Mouse (Mus musculus) limb, embryonic 12.5 days (tissue): ENCODE results near the gene Pam. TPM values are rescaled to one million over a fixed set of nuclear protein-coding genes. Genes with fewer than 3 reads are reported as not detected.
"Not testable (repeated sequence)": the region's sequence is repeated elsewhere in the genome, so short reads cannot be mapped to it uniquely, and the experiment has no call there.

Experiments
- ATAC-seq: fragments of 200-750 bp; cut with Nextera tagmentation; 2 replicates; pipeline ENCODE4 v1.8.0; 2017; ENCODE audit warnings: low read depth, moderate TSS enrichment; ENCODE audit not compliant: insufficient number of reproducible peaks, insufficient read depth, low FRiP score, low TSS enrichment
- H3K27ac ChIP-seq: fragments of 300-500 bp; sonication (generic); 2 replicates; pipeline ENCODE4 v1.5.1; 2016; ENCODE audit warnings: mild to moderate bottlenecking, moderate library complexity
- H3K27me3 ChIP-seq: fragments of 300-500 bp; sonication (generic); 2 replicates; pipeline ENCODE4 v1.6.1; 2016; ENCODE audit warnings: mild to moderate bottlenecking, moderate library complexity
- H3K36me3 ChIP-seq: fragments of 300-500 bp; sonication (generic); 2 replicates; pipeline ENCODE4 v1.6.1; 2016; ENCODE audit warnings: mild to moderate bottlenecking, moderate library complexity
- H3K4me1 ChIP-seq: fragments of 300-500 bp; sonication (generic); replicated peaks from 2 replicates; pipeline ENCODE4 v1.6.1; 2016
- H3K4me2 ChIP-seq: fragments of 300-500 bp; sonication (generic); 2 replicates; pipeline ENCODE4 v1.6.1; 2016; ENCODE audit warnings: mild to moderate bottlenecking, moderate library complexity
- H3K4me3 ChIP-seq: fragments of 300-500 bp; sonication (generic); replicated peaks from 2 replicates; pipeline ENCODE4 v1.5.1; 2016; ENCODE audit warnings: mild to moderate bottlenecking
- H3K9ac ChIP-seq: fragments of 300-500 bp; sonication (generic); replicated peaks from 2 replicates; pipeline ENCODE4 v1.6.1; 2016; ENCODE audit warnings: mild to moderate bottlenecking, moderate library complexity
- H3K9me3 ChIP-seq: fragments of 300-500 bp; sonication (generic); 2 replicates; pipeline ENCODE4 v1.6.1; 2016; ENCODE audit warnings: mild to moderate bottlenecking, moderate library complexity
- WGBS: fragments of 180-500 bp; shearing (Covaris S2); methylation state at CpG from one replicate; pipeline ENCODE4 v1.1.7; 2016; 5-methylcytosine and 5-hydroxymethylcytosine counted together
- polyA plus RNA-seq: library from polyadenylated mRNA; unstranded; fragments of >200 nt; fragmentation: Nextera tagmentation; extraction: Ambion mirVana; gene quantifications from 2 replicates; pipeline ENCODE4 v1.2.1, GENCODE M21; 2016

Pam gene
- polyA plus RNA-seq, 1 experiment from 2014 or later, result 33.0 TPM

- Histone ChIP-seq H3K27me3 (peaks cover 3% of the 10 kb centered on the region; the same call in 1 of the 2 replicates), H3K4me1 (0 out of 2 replicates have a peak, but pooled peaks cover 3% of the 10 kb centered on the region), H3K4me3 (no peak overlapping the region), H3K9ac (no peak overlapping the region), H3K4me2 (no peak overlapping the region), H3K9me3 (no peaks in the 10 kb centered on the region), H3K27ac (no peak overlapping the region), H3K36me3 (peaks cover 2% of the 10 kb centered on the region; the same call in 1 of the 2 replicates)
- 96% methylated on average over 2 of the region's 2 CpGs for WGBS
- no peak for ATAC-seq
Measured at GRCm38 (mm10) chr1:97773973-97774372, 321.5 kb downstream of the Pam start.

- Histone ChIP-seq H3K36me3 (peaks cover 2% of the 10 kb centered on the region; the same call in 1 of the 2 replicates), H3K27ac (no peak overlapping the region), H3K4me1 (peaks cover 7% of the 10 kb centered on the region; the same call in 1 of the 2 replicates), H3K4me2 (no peak overlapping the region), H3K4me3 (no peak overlapping the region), H3K27me3 (peaks cover 3% of the 10 kb centered on the region; the same call in 1 of the 2 replicates), H3K9me3 (no peaks in the 10 kb centered on the region), H3K9ac (no peak overlapping the region)
- 87% methylated on average over 6 of the region's 6 CpGs for WGBS
- ATAC-seq, result no peak
Measured at GRCm38 (mm10) chr1:97773362-97773761, 322.1 kb downstream of the Pam start.

- H3K9me3 ChIP-seq, result no peaks in the 10 kb centered on the region
- no peak overlapping the region for H3K9ac ChIP-seq
- peaks cover 16% of the 10 kb centered on the region for H3K4me1 ChIP-seq
- no peaks in the 10 kb centered on the region for H3K36me3 ChIP-seq
- no peak overlapping the region for H3K4me2 ChIP-seq
- no peak overlapping the region for H3K27ac ChIP-seq
- peaks cover 3% of the 10 kb centered on the region; the same call in 1 of the 2 replicates for H3K27me3 ChIP-seq
- 97% methylated on average over 5 of the region's 5 CpGs for WGBS
- no peak overlapping the region for H3K4me3 ChIP-seq
- ATAC-seq, result no peak
Measured at GRCm38 (mm10) chr1:97771727-97772126, 323.7 kb downstream of the Pam start.

GRCm38 (mm10) chr1:97771118-97771517, 324.3 kb downstream of the Pam start:
- 63% methylated on average over 7 of the region's 7 CpGs for WGBS
- Histone ChIP-seq H3K9ac (no peak overlapping the region), H3K27me3 (peaks cover 3% of the 10 kb centered on the region; the same call in 1 of the 2 replicates), H3K4me2 (peak overlapping the region; percentile 57), H3K27ac (no peak overlapping the region), H3K36me3 (no peaks in the 10 kb centered on the region), H3K9me3 (no peaks in the 10 kb centered on the region), H3K4me1 (peaks cover 16% of the 10 kb centered on the region), H3K4me3 (no peak overlapping the region)
- no peak for ATAC-seq

- peak within 1 kb of the TSS; percentile 85 for H3K27ac ChIP-seq
- under 1% methylated on average over 65 of the region's 66 CpGs for WGBS
- H3K27me3 ChIP-seq, result peaks cover 3% of the 10 kb centered on the region; the same call in 1 of the 2 replicates
- peak; percentile 99 for ATAC-seq
- peaks cover 16% of the 10 kb centered on the region for H3K4me1 ChIP-seq
- H3K4me2 ChIP-seq, result peak within 1 kb of the TSS; percentile 59
- H3K4me3 ChIP-seq, result peak within 1 kb of the TSS; percentile 82
- H3K9ac ChIP-seq, result peak within 1 kb of the TSS; percentile 82
- no peaks in the 10 kb centered on the region for H3K9me3 ChIP-seq
- no peaks in the 10 kb centered on the region for H3K36me3 ChIP-seq
Measured at GRCm38 (mm10) chr1:97769904-97770753, 325.3 kb downstream of the Pam start, which contains the start of the genes Gin1 and Ppip5k2. Gene Gin1 (plus strand): TSS chr1:97770172. Gene Ppip5k2 (minus strand): TSS chr1:97770411.

- peak; percentile 67; the same call in 1 of the 2 replicates for ATAC-seq
Measured at GRCm38 (mm10) chr1:97769294-97769903, 326.0 kb downstream of the Pam start.

GRCm38 (mm10) chr1:97768906-97769293, 326.5 kb downstream of the Pam start:
- Histone ChIP-seq H3K4me3 (peak overlapping the region; percentile 82), H3K9ac (peak overlapping the region; percentile 82), H3K4me2 (peak overlapping the region; percentile 59), H3K4me1 (peaks cover 16% of the 10 kb centered on the region), H3K27ac (no peak overlapping the region), H3K36me3 (0 out of 2 replicates have a peak, but pooled peaks cover 2% of the 10 kb centered on the region), H3K9me3 (no peaks in the 10 kb centered on the region), H3K27me3 (peaks cover 3% of the 10 kb centered on the region; the same call in 1 of the 2 replicates)
- ATAC-seq, result no peak
- WGBS, result 15% methylated on average over 7 of the region's 7 CpGs

More at GRCm38 (mm10) chr1:97769294-97769903, 326.0 kb downstream of the Pam start:
- Histone ChIP-seq H3K4me1 (peaks cover 16% of the 10 kb centered on the region), H3K27ac (peak overlapping the region; percentile 50; the same call in 1 of the 2 replicates), H3K27me3 (peaks cover 3% of the 10 kb centered on the region; the same call in 1 of the 2 replicates), H3K9ac (peak overlapping the region; percentile 82), H3K4me2 (peak overlapping the region; percentile 59), H3K4me3 (peak overlapping the region; percentile 82), H3K36me3 (no peaks in the 10 kb centered on the region), H3K9me3 (no peaks in the 10 kb centered on the region)
- WGBS, result under 1% methylated on average over 40 of the region's 40 CpGs

GRCm38 (mm10) chr1:97768089-97768488, 327.4 kb downstream of the Pam start:
- Histone ChIP-seq H3K4me3 (no peak overlapping the region), H3K4me2 (peak overlapping the region; percentile 59), H3K9me3 (no peaks in the 10 kb centered on the region), H3K9ac (no peak overlapping the region), H3K4me1 (peaks cover 16% of the 10 kb centered on the region), H3K36me3 (0 out of 2 replicates have a peak, but pooled peaks cover 4% of the 10 kb centered on the region), H3K27me3 (peaks cover 3% of the 10 kb centered on the region; the same call in 1 of the 2 replicates), H3K27ac (no peak overlapping the region)
- ATAC-seq, result no peak
- 86% methylated on average over 2 of the region's 2 CpGs for WGBS

- WGBS, result 82% methylated on average over 4 of the region's 4 CpGs
- H3K4me2 ChIP-seq, H3K9me3 ChIP-seq, H3K27ac ChIP-seq, H3K4me3 ChIP-seq, H3K9ac ChIP-seq, ATAC-seq, H3K27me3 ChIP-seq: not testable (repeated sequence)
- Histone ChIP-seq H3K36me3 (peaks cover 11% of the 10 kb centered on the region; the same call in 1 of the 2 replicates), H3K4me1 (peaks cover 14% of the 10 kb centered on the region)
Measured at GRCm38 (mm10) chr1:97765712-97766111, 329.7 kb downstream of the Pam start.

GRCm38 (mm10) chr1:97761477-97761876, 334.0 kb downstream of the Pam start:
- no peak for ATAC-seq
- Histone ChIP-seq H3K4me3 (no peak overlapping the region), H3K4me1 (no peaks in the 10 kb centered on the region), H3K9ac (no peak overlapping the region), H3K36me3 (peaks cover 22% of the 10 kb centered on the region; the same call in 1 of the 2 replicates), H3K27me3 (no peaks in the 10 kb centered on the region), H3K27ac (no peak overlapping the region), H3K9me3 (no peaks in the 10 kb centered on the region), H3K4me2 (no peak overlapping the region)
- WGBS, result 94% methylated on average over 6 of the region's 6 CpGs

- H3K27ac ChIP-seq, result no peak overlapping the region
- no peaks in the 10 kb centered on the region for H3K4me1 ChIP-seq
- H3K4me3 ChIP-seq, result no peak overlapping the region
- no peak for ATAC-seq
- H3K4me2 ChIP-seq, result no peak overlapping the region
- peaks cover 25% of the 10 kb centered on the region for H3K36me3 ChIP-seq
- no peak overlapping the region for H3K9ac ChIP-seq
- no peaks in the 10 kb centered on the region for H3K27me3 ChIP-seq
- WGBS, result 81% methylated on average over 7 of the region's 7 CpGs
- H3K9me3 ChIP-seq, result no peaks in the 10 kb centered on the region
Measured at GRCm38 (mm10) chr1:97760598-97760997, 334.8 kb downstream of the Pam start.
